Mouse (Mus musculus): ENCODE measurements around the gene Arhgap45.
A peak's percentile ranks its signal among the peaks of the same experiment; 100 is the strongest.
"Not testable (repeated sequence)": the region's sequence is repeated elsewhere in the genome, so short reads cannot be mapped to it uniquely, and the experiment has no call there.

Arhgap45 gene

DNA sequence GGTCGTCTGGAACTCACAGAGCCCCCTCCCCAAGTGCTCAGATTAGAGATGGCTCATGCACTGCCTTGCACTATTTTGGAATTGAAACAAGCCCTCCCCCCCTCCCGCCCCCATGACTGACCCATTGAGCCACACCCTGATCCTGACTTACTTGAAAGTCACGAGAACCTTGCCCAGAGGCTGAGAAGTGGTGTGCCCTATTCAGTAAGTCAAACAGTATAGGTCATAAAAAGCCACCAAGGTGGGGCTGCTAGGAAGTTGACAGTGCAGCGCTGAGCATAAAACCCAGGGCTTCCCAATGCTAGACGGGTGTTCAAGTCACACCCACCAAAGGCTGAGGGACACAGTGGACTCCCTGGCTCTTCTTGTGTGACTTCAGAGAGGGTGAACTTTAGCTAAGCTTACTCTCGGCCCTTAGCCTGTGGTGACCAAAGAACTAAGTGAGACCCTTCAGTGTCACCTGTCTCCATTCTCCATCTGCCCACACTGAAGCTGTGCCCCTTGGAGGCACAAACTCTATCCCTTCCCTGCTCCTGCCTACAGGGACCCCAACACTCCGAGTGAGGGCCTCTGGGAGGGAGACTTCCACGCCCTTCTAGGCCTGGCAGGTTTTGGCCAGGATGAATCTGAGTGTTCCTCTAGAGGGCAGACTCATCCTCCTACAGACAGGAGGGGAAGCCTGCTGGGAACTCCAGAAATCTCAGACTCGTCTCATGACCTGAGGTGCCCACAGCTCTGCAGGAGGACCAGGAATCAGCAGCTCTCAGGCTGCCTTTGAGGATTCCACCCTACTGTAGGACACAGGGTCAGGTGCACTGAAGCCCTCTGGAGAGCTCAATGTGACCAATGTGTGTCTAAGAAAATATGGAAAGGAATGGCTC is 17.3 kb downstream of the Arhgap45 start:
- peak; percentile 80 for DNase-seq (ENCODE audit: low read depth, low spot score)

DNA sequence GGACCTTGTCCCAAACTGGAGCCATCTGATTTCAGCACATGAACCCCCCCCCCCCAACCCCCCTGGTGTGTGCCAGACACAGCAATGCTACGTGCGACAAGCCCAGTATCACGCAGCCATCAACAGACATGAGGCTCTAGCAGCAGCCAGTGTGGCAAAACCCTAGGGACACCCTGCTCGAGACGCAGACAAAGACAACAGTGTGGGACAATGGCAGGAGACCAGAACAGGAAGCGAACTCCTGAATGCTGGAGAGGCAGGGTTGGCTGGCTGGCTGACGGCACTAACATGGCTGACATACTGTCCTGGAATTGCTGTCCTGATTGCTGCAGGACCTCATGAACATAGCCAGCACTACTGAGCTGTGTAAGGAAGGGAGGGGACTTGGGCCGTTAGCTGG is 18.7 kb downstream of the Arhgap45 start:
- no peak for DNase-seq (ENCODE audit: low read depth, low spot score)

DNA sequence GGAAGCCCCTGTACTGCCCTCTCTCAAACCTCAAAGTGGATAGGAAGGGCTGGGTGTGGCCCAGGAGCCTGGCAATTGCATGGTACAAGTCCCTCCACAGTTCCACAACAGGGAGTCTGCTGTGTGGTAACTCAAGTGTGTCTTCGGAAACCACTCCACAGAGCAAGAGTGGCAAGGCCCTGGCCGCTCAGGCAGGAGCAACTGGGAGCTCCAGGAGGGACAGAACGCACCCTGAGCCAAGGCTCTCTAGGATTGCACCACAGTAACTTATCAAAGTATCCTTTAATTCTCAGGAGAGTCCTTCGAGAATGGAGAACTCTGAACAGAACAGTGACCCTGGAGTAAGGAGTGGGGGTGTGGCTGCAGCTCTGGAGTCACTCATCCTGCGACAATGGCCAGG is 19.2 kb downstream of the Arhgap45 start:
- no peak for DNase-seq (ENCODE audit: low read depth, low spot score)

DNA sequence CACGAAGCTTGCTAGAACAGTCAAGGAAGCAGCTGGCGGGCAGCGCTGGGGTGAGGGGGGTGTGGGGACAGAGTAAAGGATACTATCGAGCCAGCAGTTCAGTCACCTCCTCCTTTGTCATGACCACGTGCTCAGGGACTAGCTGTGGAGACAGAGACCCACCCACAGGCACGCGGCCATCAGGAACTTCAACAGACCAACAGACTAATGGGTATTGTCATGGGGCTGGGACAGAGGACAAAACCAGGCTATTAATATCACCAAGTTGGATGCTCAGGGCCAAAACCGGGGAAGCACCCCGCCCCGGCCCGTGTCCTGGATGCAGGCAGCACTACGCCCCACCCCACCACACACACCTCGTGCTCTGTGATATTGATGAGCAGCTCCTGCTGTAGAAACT is 20.4 kb downstream of the Arhgap45 start:
- no peak for DNase-seq (ENCODE audit: low read depth, low spot score)

DNA sequence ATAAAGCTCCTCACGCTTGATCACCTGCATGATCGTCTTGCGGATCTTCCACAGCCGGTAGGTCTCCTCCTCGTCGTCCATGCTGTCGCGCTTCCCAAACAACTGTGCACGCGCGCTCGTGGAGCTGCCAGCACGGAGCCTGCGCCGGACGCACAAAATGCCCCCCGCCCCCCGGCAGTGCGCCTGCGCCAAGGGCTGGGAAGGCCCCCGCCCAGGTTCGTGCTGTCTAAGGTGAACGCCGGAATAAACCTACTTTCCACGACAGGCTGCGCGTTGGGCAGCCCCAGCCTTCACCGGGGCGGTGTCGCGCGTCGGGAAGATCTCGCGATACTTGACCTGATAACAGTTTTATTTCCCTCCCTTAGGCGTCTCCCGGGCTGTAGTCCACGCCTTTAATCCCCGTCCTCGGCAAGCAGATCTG is 23.1 kb downstream of the Arhgap45 start, which contains the start of gene Polr2e:
Gene Polr2e, minus strand, starts transcription at position 237 of the 421 bp plus-strand sequence.
- DNase-seq (ENCODE audit: low read depth, low spot score), result peak; percentile 99

DNA sequence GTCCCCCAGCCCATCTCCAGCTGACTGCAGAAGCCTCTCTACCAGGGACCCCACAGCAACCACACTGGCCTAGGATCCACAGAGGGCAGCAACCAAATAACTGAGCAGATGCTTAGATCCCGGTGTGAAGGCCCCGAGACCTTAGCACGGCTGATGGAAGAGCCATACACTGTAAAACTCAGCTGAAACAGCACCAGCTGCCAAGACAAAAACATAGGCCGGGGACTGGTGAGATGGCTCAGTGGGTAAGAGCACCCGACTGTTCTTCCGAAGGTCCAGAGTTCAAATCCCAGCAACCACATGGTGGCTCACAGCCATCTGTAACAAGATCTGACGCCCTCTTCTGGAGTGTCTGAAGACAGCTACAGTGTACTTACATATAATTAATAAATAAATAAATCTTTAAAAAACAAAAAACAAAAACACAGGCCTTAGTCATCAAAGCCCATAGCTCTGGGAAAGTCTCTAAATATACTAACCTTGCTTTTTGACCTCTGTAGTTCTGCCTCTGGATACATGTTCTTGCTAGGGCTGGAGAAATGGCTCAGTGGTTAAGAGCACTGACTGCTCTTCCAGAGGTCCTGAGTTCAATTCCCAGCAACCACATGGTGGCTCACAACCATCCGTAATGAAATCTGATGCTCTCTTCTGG is 25.1 kb downstream of the Arhgap45 start:
- not testable (repeated sequence) for DNase-seq (ENCODE audit: low read depth, low spot score)

DNA sequence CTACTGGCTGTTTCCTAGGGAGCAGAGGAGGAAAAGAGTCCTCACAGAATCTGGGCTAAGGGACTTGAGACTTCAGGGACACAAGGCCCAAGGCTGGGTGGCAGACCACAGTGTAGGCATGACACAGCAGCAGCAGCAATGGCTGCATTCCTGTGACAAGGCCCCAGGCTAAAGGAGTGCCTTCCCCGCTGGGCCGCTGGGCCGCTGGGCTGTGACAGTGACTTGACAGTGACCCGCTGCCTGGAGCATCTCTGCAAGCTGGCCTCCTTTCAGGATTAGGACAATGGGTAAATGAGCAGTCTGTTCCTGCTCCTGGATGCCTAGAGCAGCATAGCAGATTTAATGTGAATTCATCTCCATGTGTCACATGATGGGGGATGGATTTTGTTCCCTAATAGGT is 27.6 kb downstream of the Arhgap45 start:
- no peak for DNase-seq (ENCODE audit: low read depth, low spot score)

DNA sequence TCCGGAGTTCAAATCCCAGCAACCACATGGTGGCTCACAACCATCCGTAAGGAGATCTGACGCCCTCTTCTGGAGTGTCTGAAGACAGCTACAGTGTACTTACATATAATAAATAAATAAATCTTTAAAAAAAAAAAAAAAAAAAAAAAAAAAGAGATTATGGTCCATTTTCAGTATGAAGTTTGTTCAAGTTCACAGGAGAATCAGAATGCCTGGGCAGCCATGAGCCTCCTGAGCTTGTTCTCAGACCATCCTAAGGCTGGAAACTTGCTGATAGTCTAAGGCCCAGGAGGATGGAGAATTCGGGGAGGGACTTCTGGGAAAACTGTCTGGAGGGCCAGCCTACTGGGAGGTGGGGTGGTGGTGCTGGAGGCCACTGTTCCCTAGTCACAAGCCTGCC is 28.9 kb downstream of the Arhgap45 start:
- DNase-seq (ENCODE audit: low read depth, low spot score), result peak; percentile 50

DNA sequence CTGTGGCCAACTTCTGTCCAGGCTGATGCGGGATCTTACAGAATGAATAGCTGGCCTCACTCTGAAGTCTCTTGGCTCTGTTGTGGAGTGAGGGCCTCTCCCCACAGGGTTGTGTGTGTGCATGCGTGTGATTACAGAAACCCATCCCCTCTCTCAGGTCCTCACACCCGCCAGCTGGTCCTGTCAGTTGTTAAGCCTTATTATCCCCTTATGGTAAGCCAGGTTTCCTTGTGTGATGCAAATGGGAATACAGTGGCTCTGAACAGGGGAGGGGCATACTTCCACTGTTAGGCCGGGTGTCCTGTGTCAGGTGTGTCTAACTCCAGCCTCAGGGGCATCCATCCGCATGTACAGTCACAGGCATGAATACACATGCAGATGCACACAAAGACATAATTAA is 29.3 kb downstream of the Arhgap45 start:
- peak; percentile 80 for DNase-seq (ENCODE audit: low read depth, low spot score)

DNA sequence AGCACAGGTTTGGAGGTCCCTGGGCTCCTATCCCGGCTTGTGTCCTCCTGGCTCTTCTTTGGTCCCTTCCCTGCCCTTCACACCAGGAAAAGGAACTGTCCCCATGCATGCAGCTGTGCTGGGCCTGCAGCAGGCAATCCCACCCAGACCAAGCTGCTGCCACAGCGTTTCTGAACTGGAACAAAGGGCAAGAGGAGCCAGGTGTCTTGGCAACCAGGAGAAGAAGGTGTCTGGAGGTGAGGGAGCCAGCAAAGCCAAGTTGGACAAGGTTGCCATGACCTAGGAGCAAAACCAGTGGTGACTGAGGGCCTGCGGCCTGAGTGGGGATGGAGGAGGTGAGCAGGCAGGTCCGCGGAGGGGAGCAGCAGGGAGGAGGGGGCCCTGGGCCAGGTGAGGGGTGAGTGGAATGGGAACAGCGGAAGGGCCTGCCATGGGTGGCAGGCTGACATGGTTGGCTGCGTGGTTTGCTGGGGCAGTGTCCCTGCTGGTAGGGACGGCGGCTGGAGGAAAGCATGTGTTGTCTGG is 30.6 kb downstream of the Arhgap45 start, which contains the start of gene Gpx4:
Gene Gpx4, plus strand, starts transcription at position 126 of the 525 bp plus-strand sequence.
- DNase-seq (ENCODE audit: low read depth, low spot score), result no peak

DNA sequence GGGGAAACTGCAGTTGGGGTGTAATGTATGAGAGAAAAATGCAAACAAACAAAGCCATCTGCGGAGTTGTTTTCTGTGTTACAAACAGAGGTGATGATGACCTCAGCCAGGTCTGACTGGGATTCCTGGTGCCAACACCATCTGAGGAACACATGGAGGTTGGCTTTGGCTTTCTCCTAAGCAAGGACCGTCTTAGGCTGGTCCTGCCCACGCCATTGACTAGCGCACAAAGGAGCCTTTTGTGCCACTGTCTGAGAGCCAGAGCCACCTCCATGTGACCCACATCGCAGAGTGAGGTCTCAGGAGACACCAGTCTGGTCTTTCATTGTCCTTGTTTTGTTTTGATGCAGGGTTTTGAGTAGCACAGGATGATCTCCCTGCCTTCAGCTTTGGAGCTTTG is 31.9 kb downstream of the Arhgap45 start:
- DNase-seq (ENCODE audit: low read depth, low spot score), result no peak

DNA sequence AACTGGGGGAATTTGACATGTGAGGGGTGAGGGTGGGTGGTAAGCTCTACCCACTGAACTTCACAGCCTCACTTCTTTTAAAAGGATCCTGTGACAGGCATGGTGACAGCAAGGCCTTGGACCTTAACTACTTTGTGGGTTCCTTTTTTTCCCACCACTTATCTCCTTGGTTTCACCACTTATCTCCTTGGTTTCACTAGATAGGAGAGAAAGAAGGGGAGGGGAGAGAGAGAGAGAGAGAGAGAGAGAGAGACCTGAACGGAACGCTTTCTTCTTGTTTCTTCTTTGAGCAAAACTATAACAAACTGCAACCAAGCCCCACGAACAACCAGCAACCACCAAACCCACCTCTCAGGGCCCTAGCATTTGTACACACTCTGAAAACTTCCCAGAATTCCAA is 32.4 kb downstream of the Arhgap45 start:
- no peak for DNase-seq (ENCODE audit: low read depth, low spot score)

DNA sequence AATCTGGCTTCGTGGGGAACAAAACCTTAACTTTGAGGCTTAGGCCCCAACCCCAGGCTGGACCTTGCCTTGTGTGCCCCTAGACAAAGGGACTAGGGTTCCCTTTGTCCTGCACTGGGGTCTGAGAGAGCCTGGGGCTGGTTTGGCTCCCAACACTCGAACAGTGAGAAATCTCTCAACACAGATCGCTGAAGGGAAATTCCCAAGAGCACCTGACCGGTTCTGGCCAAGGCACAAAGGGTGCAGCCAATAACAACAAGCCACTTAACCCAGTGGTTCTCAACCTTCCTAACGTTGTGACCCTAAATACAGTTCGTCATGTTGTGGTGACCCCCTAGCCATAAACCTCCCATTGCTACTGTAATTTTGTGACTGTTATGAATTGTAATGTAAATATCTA is 33.8 kb downstream of the Arhgap45 start:
- peak; percentile 58 for DNase-seq (ENCODE audit: low read depth, low spot score)

DNA sequence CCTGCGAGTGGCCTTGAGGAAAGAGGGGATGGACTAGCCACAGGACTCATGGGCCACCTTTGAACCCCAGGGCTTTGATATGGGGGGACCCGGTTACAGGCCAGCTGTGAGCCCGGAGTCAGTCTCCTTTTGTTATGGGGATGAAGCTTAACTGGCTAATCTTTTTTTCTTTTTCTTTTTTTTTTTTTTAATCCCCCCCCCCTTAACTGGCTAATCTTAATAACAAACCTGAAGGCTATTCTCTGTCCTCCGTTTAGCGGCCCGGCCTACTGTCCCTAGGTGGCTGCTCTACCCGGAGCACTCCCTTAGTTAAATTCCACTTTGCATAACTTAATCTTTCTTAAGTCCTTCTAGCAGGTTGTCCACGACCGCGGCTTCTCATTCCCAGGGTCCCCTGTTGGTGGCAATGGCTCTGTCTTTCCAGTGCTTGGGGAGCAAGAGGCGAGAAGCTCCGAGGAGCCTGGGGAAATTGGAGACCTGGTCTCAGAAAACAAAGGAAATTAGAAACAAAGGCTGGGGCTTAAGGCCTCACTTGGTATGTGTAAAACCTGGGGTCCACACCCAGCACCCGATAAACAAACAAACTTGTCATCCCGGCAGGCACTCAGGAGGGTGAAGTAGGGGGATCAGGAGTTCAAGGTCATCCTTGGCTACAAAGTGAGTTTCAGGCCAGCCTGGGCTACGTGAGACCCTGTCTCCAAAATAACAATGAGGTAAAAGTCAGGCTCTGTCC is 34.6 kb downstream of the Arhgap45 start:
- peak; percentile 98 for DNase-seq (ENCODE audit: low read depth, low spot score)

DNA sequence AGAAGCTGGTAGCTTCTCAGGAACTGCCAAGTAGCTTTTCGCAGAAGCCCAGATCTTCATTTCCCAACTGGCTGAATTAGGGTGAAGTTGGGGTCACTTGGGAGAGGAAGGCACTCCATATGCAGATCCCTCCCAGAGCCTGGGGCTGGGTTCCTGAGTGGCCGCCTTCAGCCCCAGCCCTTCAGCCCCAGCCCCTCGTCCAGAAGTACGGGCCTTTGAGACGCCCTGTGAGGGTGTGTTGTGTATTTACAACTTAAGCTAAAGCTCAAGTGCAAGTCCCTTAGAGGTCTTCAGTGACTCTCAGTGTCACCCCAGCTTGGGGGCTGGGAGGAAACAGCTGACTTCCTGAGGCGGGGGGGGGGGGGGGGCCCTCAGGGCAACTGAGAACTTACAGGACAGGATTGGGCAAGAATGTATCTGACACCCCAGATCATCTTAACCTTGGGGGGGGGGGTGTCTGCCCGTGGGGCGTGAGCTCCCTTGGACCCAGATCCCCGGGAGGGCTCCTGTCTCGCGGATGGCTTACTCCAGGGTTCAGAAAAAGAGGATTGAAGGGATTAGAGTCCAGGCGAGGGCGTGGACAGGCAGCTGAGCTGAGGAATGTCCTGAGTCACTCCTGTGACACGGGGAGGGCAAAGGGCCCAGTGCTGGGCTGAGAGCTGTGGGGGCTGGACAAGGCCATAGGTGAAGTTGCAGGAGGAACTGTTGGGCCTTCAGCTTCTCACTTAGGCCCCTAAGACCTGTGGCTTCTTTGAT is 35.3 kb downstream of the Arhgap45 start:
- DNase-seq (ENCODE audit: low read depth, low spot score), result peak; percentile 81

DNA sequence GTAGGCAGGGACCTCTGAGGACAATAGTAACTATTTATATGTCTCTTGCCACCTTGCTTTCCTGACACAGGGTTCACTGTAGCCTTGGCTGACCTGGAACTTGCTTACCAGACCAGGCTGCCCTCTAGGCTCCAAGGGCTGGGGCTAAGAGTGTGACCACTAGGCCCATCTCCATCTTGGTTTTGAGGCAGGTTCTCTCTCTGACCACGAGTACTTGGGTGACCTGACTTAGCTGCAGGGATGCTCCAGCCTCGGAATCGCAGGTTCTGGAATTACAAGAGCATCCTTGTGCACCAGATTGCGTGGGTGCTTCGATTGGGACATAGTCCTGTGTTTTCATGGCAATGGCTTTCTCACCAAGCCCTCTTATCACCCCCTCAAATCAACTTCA is 35.9 kb downstream of the Arhgap45 start:
- DNase-seq (ENCODE audit: low read depth, low spot score), result no peak

DNA sequence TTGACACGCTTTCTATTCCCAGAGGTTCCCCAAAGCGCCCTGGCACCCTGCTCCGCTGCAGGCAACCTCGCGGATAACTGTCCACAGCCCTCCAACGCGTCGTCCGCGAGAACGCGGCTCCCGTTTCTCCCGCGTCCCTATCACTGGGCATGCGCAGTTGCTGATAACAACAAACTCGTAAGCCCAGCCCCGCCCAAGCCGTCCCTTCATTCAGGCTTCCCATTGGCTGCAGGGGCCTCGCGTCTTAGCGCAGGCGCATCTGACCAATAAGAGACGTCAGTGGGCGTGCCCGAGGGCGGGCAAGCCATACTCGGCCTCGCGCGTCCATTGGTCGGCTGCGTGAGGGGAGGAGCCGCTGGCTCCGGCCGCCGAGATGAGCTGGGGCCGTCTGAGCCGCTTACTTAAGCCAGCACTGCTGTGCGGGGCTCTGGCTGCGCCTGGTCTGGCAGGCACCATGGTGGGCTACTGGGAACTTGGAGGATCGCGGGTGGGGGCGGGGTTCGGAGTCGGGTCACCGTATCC is 36.9 kb downstream of the Arhgap45 start:
- DNase-seq (ENCODE audit: low read depth, low spot score), result peak; percentile 100

DNA sequence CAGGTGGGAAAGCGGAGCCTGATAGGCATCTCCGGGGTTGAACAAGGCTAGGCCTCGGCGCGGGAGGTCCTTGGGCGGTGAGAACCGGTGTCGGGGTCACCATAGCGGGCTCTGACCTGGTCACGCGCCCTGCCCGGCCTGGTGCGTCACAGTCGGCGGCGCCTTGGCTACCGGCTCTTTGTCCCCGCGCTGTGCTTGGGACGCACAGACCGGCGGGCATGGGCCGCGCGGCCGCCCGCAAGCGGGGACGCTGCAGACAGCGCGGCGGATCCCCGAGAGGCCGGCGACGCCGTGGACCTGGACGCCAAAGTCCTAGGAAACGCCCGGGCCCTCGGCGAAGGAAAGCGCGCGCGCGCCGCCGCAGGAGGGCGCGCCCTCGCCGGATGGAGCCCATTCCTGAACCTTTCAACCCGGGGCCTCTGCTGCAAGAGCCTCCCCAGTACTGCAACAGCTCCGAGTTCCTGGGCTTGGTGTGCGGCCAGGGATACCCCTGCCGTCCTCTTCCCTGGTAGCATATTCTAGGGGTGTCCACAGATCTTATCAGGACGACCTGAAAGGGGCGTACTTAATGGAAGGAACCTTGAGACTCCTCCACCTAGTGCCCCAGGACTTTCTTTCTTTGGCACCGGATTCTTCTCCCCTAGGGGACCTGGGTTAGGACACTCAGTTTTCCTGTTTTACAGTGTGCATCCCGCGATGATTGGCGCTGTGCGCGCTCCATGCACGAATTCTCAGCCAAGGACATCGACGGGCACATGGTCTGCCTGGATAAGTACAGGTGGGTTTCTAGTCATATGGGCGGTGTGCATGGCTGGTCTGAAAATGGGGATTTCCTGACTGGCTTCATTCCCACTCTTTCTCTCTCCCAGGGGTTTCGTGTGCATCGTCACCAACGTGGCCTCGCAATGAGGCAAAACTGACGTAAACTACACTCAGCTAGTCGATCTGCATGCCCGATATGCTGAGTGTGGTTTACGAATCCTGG is 37.7 kb downstream of the Arhgap45 start:
- no peak for DNase-seq (ENCODE audit: low read depth, low spot score)

DNA sequence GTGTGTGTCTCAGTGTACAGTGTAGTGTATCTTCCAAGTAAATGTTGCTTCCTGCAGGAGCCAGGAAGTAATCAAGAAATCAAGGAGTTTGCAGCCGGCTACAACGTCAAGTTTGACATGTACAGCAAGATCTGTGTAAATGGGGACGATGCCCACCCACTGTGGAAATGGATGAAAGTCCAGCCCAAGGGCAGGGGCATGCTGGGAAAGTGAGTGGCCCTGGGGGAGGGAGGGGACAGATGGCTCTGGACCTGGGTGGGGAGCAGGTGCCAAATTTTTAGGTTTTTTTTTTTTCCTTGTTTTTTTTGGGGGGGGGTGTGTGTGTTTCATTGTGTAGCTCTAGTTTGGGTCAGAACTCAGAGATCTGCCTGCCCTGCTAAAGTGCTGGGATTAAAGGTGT is 38.5 kb downstream of the Arhgap45 start:
- not testable (repeated sequence) for DNase-seq (ENCODE audit: low read depth, low spot score)

DNA sequence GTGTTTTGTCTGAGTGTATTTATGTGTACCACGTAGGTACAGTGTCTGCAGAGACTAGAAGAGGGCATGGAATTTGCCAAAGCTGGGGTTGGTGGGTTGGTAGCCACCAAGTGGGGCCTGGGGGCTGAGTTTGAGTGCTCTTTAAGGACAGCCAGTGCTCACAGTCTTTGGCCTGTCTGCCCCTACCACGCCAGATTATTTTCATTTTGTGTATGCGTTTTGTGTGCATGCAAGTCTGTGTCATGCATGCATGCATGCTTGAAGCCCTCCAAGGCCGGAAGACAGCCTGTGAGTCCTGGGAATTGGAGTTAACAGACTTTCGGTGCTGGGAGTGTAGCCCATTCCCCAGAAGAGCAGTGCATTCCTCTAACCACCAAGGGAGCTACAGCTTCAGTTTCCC is 38.9 kb downstream of the Arhgap45 start:
- no peak for DNase-seq (ENCODE audit: low read depth, low spot score)

Measured in ES-CJ7 (cell line).